Mouse (Mus musculus): ENCODE results near the gene Ccdc14. TPM values are rescaled to one million over a fixed set of nuclear protein-coding genes. Genes with fewer than 3 reads are reported as not detected.
A peak's percentile ranks its signal among the peaks of the same experiment; 100 is the strongest.

Ccdc14 gene
- total and polyA plus RNA-seq, 3 experiments: 11.6 to 18.9 (median 18.5) TPM

- DNase-seq (ENCODE audit: extremely low read depth): no peak
- H3K4me1 ChIP-seq (ENCODE audit: control insufficient read depth in 1 of 2, insufficient read depth in 2 of 2): peaks cover 3 to 20% of the 10 kb centered on the region in 2 experiments
- dilution Hi-C loops (cut with MboI; ENCODE audit: extremely low pct_ligation_motif_present, extremely low pct_unique_long_range_greater_than_20kb, low sequenced_read_pairs): no loop called here
- in situ Hi-C loops (cut with MboI; ENCODE audit: low pct_ligation_motif_present, low pct_unique_long_range_greater_than_20kb, low sequenced_read_pairs): no loop called here
- no peak overlapping the region for H3K9ac ChIP-seq (ENCODE audit: insufficient read depth, low read depth)
- H3K4me3 ChIP-seq (replicated peaks in 1 of 3; ENCODE audit: low read depth in 2 of 3, low read length in 2 of 3, poor library complexity in 1 of 3): no peak overlapping the region
- H3K36me3 ChIP-seq (replicated peaks in 1 of 2; ENCODE audit: control insufficient read depth in 1 of 2, insufficient read depth in 1 of 2, low read length in 1 of 2): peaks cover 0 to 9% of the 10 kb centered on the region in 2 experiments
- no peaks in the 10 kb centered on the region for H3K27me3 ChIP-seq (replicated peaks)
- TF ChIP-seq ETS1 (conservative IDR thresholded peaks at IDR 0.05; ENCODE audit: low read depth, low read length): no peak
- no peak for TF ChIP-seq PAX5 (IDR thresholded peaks at IDR 0.05; ENCODE audit: low read length)
- TF ChIP-seq SIN3A (IDR thresholded peaks at IDR 0.05; ENCODE audit: low read length): no peak
- 0 out of 2 replicates have a peak, but pooled peaks have one; percentile 13 for TF ChIP-seq HCFC1 (IDR thresholded peaks at IDR 0.05; ENCODE audit: low read depth, low read length)
- TF ChIP-seq GABPA (IDR thresholded peaks at IDR 0.05; ENCODE audit: insufficient replicate concordance, low read depth, low read length): no peak
- TF ChIP-seq CTCF (conservative IDR thresholded peaks at IDR 0.05 in 1 of 2, IDR thresholded peaks at IDR 0.05 in 1 of 2; ENCODE audit: low read depth in 2 of 2, low read length in 2 of 2): no peak
- peak; percentile 77; the same call in 1 of the 2 replicates for TF ChIP-seq ZNF384 (IDR thresholded peaks at IDR 0.05; ENCODE audit: low read depth, low read length)
- no peak for TF ChIP-seq CHD2 (IDR thresholded peaks at IDR 0.05; ENCODE audit: low read length)
- TF ChIP-seq ZKSCAN1 (IDR thresholded peaks at IDR 0.05; ENCODE audit: borderline replicate concordance, low read depth, low read length): no peak
- TF ChIP-seq MAZ (IDR thresholded peaks at IDR 0.05; ENCODE audit: low read depth, low read length): no peak
- H3K4me2 ChIP-seq (ENCODE audit: insufficient read depth, low read depth, poor library complexity, severe bottlenecking): no peak overlapping the region; the same call in 1 of the 2 replicates
- no peaks in the 10 kb centered on the region for H3K9me3 ChIP-seq (replicated peaks; ENCODE audit: low read length)
- peaks cover 2% of the 10 kb centered on the region; the same call in 1 of the 2 replicates for H3K79me2 ChIP-seq (replicated peaks; ENCODE audit: control insufficient read depth, extremely low read depth, insufficient read depth, poor library complexity, severe bottlenecking)
- no peak overlapping the region for H3K27ac ChIP-seq (ENCODE audit: insufficient read depth, low read depth)
These were observed 537 bp upstream of the Ccdc14 start for GRCm38 (mm10) chr16:34689879-34690278.

GRCm38 (mm10) chr16:34691156-34691555, 740 bp downstream of the Ccdc14 start:
- H3K9ac ChIP-seq (ENCODE audit: insufficient read depth, low read depth): peak overlapping the region; percentile 78
- H3K27ac ChIP-seq (ENCODE audit: insufficient read depth, low read depth): no peak overlapping the region
- peaks cover under 1 to 22% of the 10 kb centered on the region in 2 experiments for H3K36me3 ChIP-seq (replicated peaks in 1 of 2; ENCODE audit: control insufficient read depth in 1 of 2, insufficient read depth in 1 of 2, low read length in 1 of 2)
- no peaks in the 10 kb centered on the region for H3K27me3 ChIP-seq (replicated peaks)
- peak; percentile 47 for DNase-seq (ENCODE audit: extremely low read depth)
- peak overlapping the region; percentile 74 for H3K4me2 ChIP-seq (ENCODE audit: insufficient read depth, low read depth, poor library complexity, severe bottlenecking)
- peak overlapping the region; percentile 71 to 96 (median 72) for H3K4me3 ChIP-seq (replicated peaks in 1 of 3; ENCODE audit: low read depth in 2 of 3, low read length in 2 of 3, poor library complexity in 1 of 3)
- H3K9me3 ChIP-seq (replicated peaks; ENCODE audit: low read length): no peaks in the 10 kb centered on the region
- peaks cover 2% of the 10 kb centered on the region; the same call in 1 of the 2 replicates for H3K79me2 ChIP-seq (replicated peaks; ENCODE audit: control insufficient read depth, extremely low read depth, insufficient read depth, poor library complexity, severe bottlenecking)
- dilution Hi-C loops (cut with MboI; ENCODE audit: extremely low pct_ligation_motif_present, extremely low pct_unique_long_range_greater_than_20kb, low sequenced_read_pairs) (no loop called here), in situ Hi-C loops (cut with MboI; ENCODE audit: low pct_ligation_motif_present, low pct_unique_long_range_greater_than_20kb, low sequenced_read_pairs) (no loop called here)
- H3K4me1 ChIP-seq (ENCODE audit: control insufficient read depth in 1 of 2, insufficient read depth in 2 of 2): peaks cover 3 to 20% of the 10 kb centered on the region in 2 experiments
- no peak for TF ChIP-seq ETS1 (conservative IDR thresholded peaks at IDR 0.05; ENCODE audit: low read depth, low read length)
- no peak; the same call in 1 of the 2 replicates for TF ChIP-seq MXI1 (IDR thresholded peaks at IDR 0.05; ENCODE audit: low read depth, low read length)
- no peak for TF ChIP-seq KAT2A (IDR thresholded peaks at IDR 0.05; ENCODE audit: insufficient replicate concordance, low read length)
- 0 out of 2 replicates have a peak, but pooled peaks have one; percentile 26 for TF ChIP-seq SIN3A (IDR thresholded peaks at IDR 0.05; ENCODE audit: low read length)
- no peak for TF ChIP-seq SMC3 (IDR thresholded peaks at IDR 0.05; ENCODE audit: low read depth, low read length)
- TF ChIP-seq ZC3H11A (IDR thresholded peaks at IDR 0.05; ENCODE audit: low read depth, low read length): no peak
- 0 out of 2 replicates have a peak, but pooled peaks have one; percentile 15 for TF ChIP-seq TBP (conservative IDR thresholded peaks at IDR 0.05; ENCODE audit: low read depth, low read length)
- TF ChIP-seq RCOR1 (conservative IDR thresholded peaks at IDR 0.05; ENCODE audit: low read depth, low read length): no peak

Data from CH12.LX (cell line).